Mouse (Mus musculus) heart, embryonic 13.5 days (tissue): ENCODE data around the gene Adrb1. TPM values are rescaled to one million over a fixed set of nuclear protein-coding genes. Genes with fewer than 3 reads are reported as not detected.

Experiments used
- ATAC-seq: fragments of 200-750 bp; cut with Nextera tagmentation; 2 replicates; pipeline ENCODE4 v1.8.0; 2017; ENCODE audit warnings: moderate TSS enrichment; ENCODE audit not compliant: insufficient number of reproducible peaks, low FRiP score, low TSS enrichment; ENCODE audit errors: extremely low read depth
- H3K27ac ChIP-seq: fragments of 300-500 bp; sonication (generic); replicated peaks from 2 replicates; pipeline ENCODE4 v1.5.1; 2015; ENCODE audit warnings: moderate library complexity, mild to moderate bottlenecking, inconsistent platforms
- H3K27me3 ChIP-seq: fragments of 300-500 bp; sonication (generic); replicated peaks from 2 replicates; pipeline ENCODE4 v1.6.1; 2015; ENCODE audit warnings: mild to moderate bottlenecking, inconsistent platforms
- H3K36me3 ChIP-seq: fragments of 300-500 bp; sonication (generic); 2 replicates; pipeline ENCODE4 v1.6.1; 2015; ENCODE audit warnings: mild to moderate bottlenecking, inconsistent platforms
- H3K4me1 ChIP-seq: fragments of 300-500 bp; sonication (generic); 2 replicates; pipeline ENCODE4 v1.6.1; 2015; ENCODE audit warnings: inconsistent platforms
- H3K4me2 ChIP-seq: fragments of 300-500 bp; sonication (generic); 2 replicates; pipeline ENCODE4 v1.6.1; 2015; ENCODE audit warnings: inconsistent platforms, mild to moderate bottlenecking, moderate library complexity
- H3K4me3 ChIP-seq: fragments of 300-500 bp; sonication (generic); 2 replicates; pipeline ENCODE4 v1.5.1; 2015; ENCODE audit warnings: moderate library complexity, mild to moderate bottlenecking, inconsistent platforms
- H3K9ac ChIP-seq: fragments of 300-500 bp; sonication (generic); 2 replicates; pipeline ENCODE4 v1.6.1; 2015; ENCODE audit warnings: inconsistent platforms, mild to moderate bottlenecking, moderate library complexity
- H3K9me3 ChIP-seq: fragments of 300-500 bp; sonication (generic); 2 replicates; pipeline ENCODE4 v1.6.1; 2016; ENCODE audit warnings: inconsistent platforms
- WGBS: fragments of 180-500 bp; shearing (Covaris S2); methylation state at CpG from one replicate; pipeline ENCODE4 v1.1.7; 2015; ENCODE audit warnings: mixed read lengths; 5-methylcytosine and 5-hydroxymethylcytosine counted together
- polyA plus RNA-seq: library from polyadenylated mRNA; unstranded; fragments of >200 nt; fragmentation: Nextera tagmentation; extraction: Ambion mirVana; gene quantifications from 2 replicates; pipeline ENCODE4 v1.2.1, GENCODE M21; 2015

Adrb1 gene
- polyA plus RNA-seq, 1 experiment from 2014 or later = 3.0 TPM

- peak overlapping the region; percentile 45 for H3K27ac ChIP-seq
- no peak for ATAC-seq
- 48% methylated on average over 12 of the region's 12 CpGs for WGBS
These were observed 18.5 kb upstream of the Adrb1 start for GRCm38 (mm10) chr19:56703238-56704097.

GRCm38 (mm10) chr19:56705026-56705675 is 16.8 kb upstream of the Adrb1 start:
- WGBS = 27% methylated on average over 8 of the region's 8 CpGs
- H3K9me3 ChIP-seq = no peaks in the 10 kb centered on the region
- ATAC-seq = no peak
- no peaks in the 10 kb centered on the region for H3K36me3 ChIP-seq
- H3K27ac ChIP-seq = no peak overlapping the region
- H3K9ac ChIP-seq = peak overlapping the region; percentile 12; the same call in 1 of the 2 replicates
- no peak overlapping the region for H3K4me3 ChIP-seq
- H3K4me1 ChIP-seq = peaks cover 64% of the 10 kb centered on the region
- no peaks in the 10 kb centered on the region for H3K27me3 ChIP-seq
- H3K4me2 ChIP-seq = peak overlapping the region; percentile 12; the same call in 1 of the 2 replicates

More at GRCm38 (mm10) chr19:56703238-56704097, 18.5 kb upstream of the Adrb1 start:
- H3K4me1 ChIP-seq = peaks cover 57% of the 10 kb centered on the region
- H3K9me3 ChIP-seq = no peaks in the 10 kb centered on the region
- no peak overlapping the region for H3K9ac ChIP-seq
- no peaks in the 10 kb centered on the region for H3K36me3 ChIP-seq
- no peak overlapping the region for H3K4me2 ChIP-seq
- H3K27me3 ChIP-seq = no peaks in the 10 kb centered on the region
- no peak overlapping the region for H3K4me3 ChIP-seq

- Histone ChIP-seq H3K9ac (no peak overlapping the region), H3K9me3 (no peaks in the 10 kb centered on the region), H3K4me2 (no peak overlapping the region), H3K4me1 (peaks cover 29% of the 10 kb centered on the region), H3K27me3 (0 out of 2 replicates have a peak, but pooled peaks cover 4% of the 10 kb centered on the region), H3K4me3 (no peak overlapping the region), H3K36me3 (no peaks in the 10 kb centered on the region), H3K27ac (no peak overlapping the region)
- 24% methylated on average over 2 of the region's 2 CpGs for WGBS
- ATAC-seq = no peak
These were observed 13.2 kb upstream of the Adrb1 start for GRCm38 (mm10) chr19:56708794-56709193.

- Histone ChIP-seq H3K36me3 (no peaks in the 10 kb centered on the region), H3K9ac (no peak overlapping the region), H3K9me3 (no peaks in the 10 kb centered on the region), H3K4me2 (no peak overlapping the region), H3K4me3 (no peak overlapping the region), H3K27me3 (0 out of 2 replicates have a peak, but pooled peaks cover 4% of the 10 kb centered on the region), H3K4me1 (peaks cover 14% of the 10 kb centered on the region), H3K27ac (no peak overlapping the region)
- WGBS = 69% methylated on average over 17 of the region's 17 CpGs
- no peak for ATAC-seq
These were observed 11.7 kb upstream of the Adrb1 start for GRCm38 (mm10) chr19:56710131-56710905.

GRCm38 (mm10) chr19:56713613-56714012 is 8.4 kb upstream of the Adrb1 start:
- ATAC-seq = no peak
- H3K27ac ChIP-seq = no peak overlapping the region
- no peak overlapping the region for H3K9ac ChIP-seq
- H3K27me3 ChIP-seq = 0 out of 2 replicates have a peak, but pooled peaks cover 7% of the 10 kb centered on the region
- no peak overlapping the region for H3K4me2 ChIP-seq
- H3K4me3 ChIP-seq = no peak overlapping the region
- WGBS = 87% methylated on average over 5 of the region's 5 CpGs
- peaks cover 16% of the 10 kb centered on the region for H3K4me1 ChIP-seq
- no peaks in the 10 kb centered on the region for H3K9me3 ChIP-seq
- no peaks in the 10 kb centered on the region for H3K36me3 ChIP-seq

- 57% methylated on average over 4 of the region's 4 CpGs for WGBS
- H3K9me3 ChIP-seq = no peaks in the 10 kb centered on the region
- ATAC-seq = no peak
These were observed 7.3 kb upstream of the Adrb1 start for GRCm38 (mm10) chr19:56714661-56715170.

GRCm38 (mm10) chr19:56718046-56718445 is 4.0 kb upstream of the Adrb1 start:
- Histone ChIP-seq H3K36me3 (no peaks in the 10 kb centered on the region), H3K27ac (no peak overlapping the region), H3K9me3 (no peaks in the 10 kb centered on the region), H3K4me2 (no peak overlapping the region), H3K4me1 (peaks cover 29% of the 10 kb centered on the region), H3K9ac (no peak overlapping the region), H3K27me3 (peaks cover 39% of the 10 kb centered on the region), H3K4me3 (no peak overlapping the region)
- ATAC-seq = no peak
- 63% methylated on average over 8 of the region's 8 CpGs for WGBS

More at GRCm38 (mm10) chr19:56714661-56715170, 7.3 kb upstream of the Adrb1 start:
- Histone ChIP-seq H3K27ac (no peak overlapping the region), H3K4me2 (no peak overlapping the region), H3K27me3 (peaks cover 16% of the 10 kb centered on the region), H3K4me3 (no peak overlapping the region), H3K9ac (no peak overlapping the region), H3K4me1 (peaks cover 9% of the 10 kb centered on the region), H3K36me3 (no peaks in the 10 kb centered on the region)

- Histone ChIP-seq H3K9ac (peak overlapping the region; percentile 92), H3K4me2 (peak overlapping the region; percentile 93), H3K4me3 (peak overlapping the region; percentile 77), H3K27ac (peak overlapping the region; percentile 79; the same call in 1 of the 2 replicates), H3K4me1 (peaks cover 51% of the 10 kb centered on the region), H3K9me3 (no peaks in the 10 kb centered on the region), H3K36me3 (no peaks in the 10 kb centered on the region; the same call in 1 of the 2 replicates), H3K27me3 (peaks cover 56% of the 10 kb centered on the region)
- no peak for ATAC-seq
- 36% methylated on average over 13 of the region's 13 CpGs for WGBS
These were observed 1.1 kb upstream of the Adrb1 start for GRCm38 (mm10) chr19:56720882-56721281.

GRCm38 (mm10) chr19:56722291-56722707 is 300 bp downstream of the Adrb1 start:
- WGBS = 2% methylated on average over 48 of the region's 48 CpGs
- peaks cover 56% of the 10 kb centered on the region for H3K27me3 ChIP-seq

GRCm38 (mm10) chr19:56722711-56723330 is 822 bp downstream of the Adrb1 start:
- peak overlapping the region; percentile 79 for H3K27ac ChIP-seq
- no peaks in the 10 kb centered on the region; the same call in 1 of the 2 replicates for H3K36me3 ChIP-seq
- peaks cover 56% of the 10 kb centered on the region for H3K27me3 ChIP-seq
- peak overlapping the region; percentile 93 for H3K4me2 ChIP-seq
- H3K9me3 ChIP-seq = no peaks in the 10 kb centered on the region
- 1% methylated on average over 69 of the region's 69 CpGs for WGBS
- H3K4me3 ChIP-seq = peak overlapping the region; percentile 77
- peaks cover 65% of the 10 kb centered on the region for H3K4me1 ChIP-seq
- H3K9ac ChIP-seq = peak overlapping the region; percentile 92
- no peak; the same call in 1 of the 2 replicates for ATAC-seq

More at GRCm38 (mm10) chr19:56722291-56722707, 300 bp downstream of the Adrb1 start:
- Histone ChIP-seq H3K9ac (peak overlapping the region; percentile 92), H3K4me3 (peak overlapping the region; percentile 77), H3K4me1 (peaks cover 65% of the 10 kb centered on the region), H3K36me3 (no peaks in the 10 kb centered on the region; the same call in 1 of the 2 replicates), H3K4me2 (peak overlapping the region; percentile 93), H3K9me3 (no peaks in the 10 kb centered on the region), H3K27ac (peak overlapping the region; percentile 79)
- ATAC-seq = peak; percentile 6; the same call in 1 of the 2 replicates
